Mouse (Mus musculus) MEL (cell line): Measurements from ENCODE around the gene Gng7. TPM values are rescaled to one million over a fixed set of nuclear protein-coding genes. Genes with fewer than 3 reads are reported as not detected.
A peak's percentile ranks its signal among the peaks of the same experiment; 100 is the strongest.

Experiments
- DNase-seq: peaks from one replicate; pipeline ENCODE4 v3.0.0; 2011; ENCODE audit warnings: low read depth, low spot score
- H3K27ac ChIP-seq: 2 replicates; pipeline ENCODE4 v1.5.1; 2012; ENCODE audit warnings: low read depth, mild to moderate bottlenecking, control low read depth, low read length, moderate library complexity; ENCODE audit not compliant: control insufficient read depth
- H3K27me3 ChIP-seq, 2 experiments: fragments of 150-350 bp in 1 of 2; sonication (generic) in 1 of 2; 2 replicates each; pipeline ENCODE4 v1.6.1; 2012; ENCODE audit warnings: low read length in 2 of 2, mild to moderate bottlenecking in 2 of 2, improper control_type of control experiment in 1 of 2, moderate library complexity in 1 of 2; ENCODE audit not compliant: insufficient read depth in 2 of 2, control insufficient read depth in 1 of 2
- H3K36me3 ChIP-seq, 2 experiments: 2 replicates each; pipeline ENCODE4 v1.6.1; 2012 to 2014; ENCODE audit warnings: low read length in 2 of 2, improper control_type of control experiment in 1 of 2, inconsistent platforms in 1 of 2, mild to moderate bottlenecking in 1 of 2; ENCODE audit not compliant: insufficient read depth in 2 of 2, control insufficient read depth in 1 of 2
- H3K4me1 ChIP-seq, 2 experiments: fragments of 150-350 bp in 1 of 2; sonication (generic) in 1 of 2; 2 replicates each; pipeline ENCODE4 v1.6.1; 2012; ENCODE audit warnings: low read length in 2 of 2, improper control_type of control experiment in 1 of 2, mild to moderate bottlenecking in 1 of 2; ENCODE audit not compliant: insufficient read depth in 2 of 2, control insufficient read depth in 1 of 2
- H3K4me3 ChIP-seq, 2 experiments: fragments of 150-350 bp in 1 of 2; sonication (generic) in 1 of 2; 2 replicates each; pipeline ENCODE4 v1.5.1; 2012; ENCODE audit warnings: low read depth in 2 of 2, low read length in 2 of 2, mild to moderate bottlenecking in 2 of 2, moderate library complexity in 2 of 2, control low read depth in 1 of 2, improper control_type of control experiment in 1 of 2; ENCODE audit not compliant: control insufficient read depth in 1 of 2, insufficient read depth in 1 of 2
- H3K79me2 ChIP-seq: 2 replicates; pipeline ENCODE4 v1.6.1; 2012; ENCODE audit warnings: mild to moderate bottlenecking, low read length, moderate library complexity; ENCODE audit not compliant: control insufficient read depth, poor library complexity, insufficient read depth
- H3K9ac ChIP-seq: 2 replicates; pipeline ENCODE4 v1.6.1; 2012; ENCODE audit warnings: low read depth, mild to moderate bottlenecking, control low read depth, low read length, moderate library complexity; ENCODE audit not compliant: control insufficient read depth, poor library complexity, severe bottlenecking
- H3K9me3 ChIP-seq: fragments of 150-350 bp; sonication (generic); replicated peaks from 2 replicates; pipeline ENCODE4 v1.6.1; 2012; ENCODE audit warnings: mild to moderate bottlenecking, low read length, improper control_type of control experiment, moderate library complexity; ENCODE audit not compliant: insufficient read depth
- CHD1 ChIP-seq: IDR thresholded peaks from 2 replicates; pipeline ENCODE4 v1.6.1; 2012; ENCODE audit warnings: low read depth, mild to moderate bottlenecking, inconsistent platforms, low read length, improper control_type of control experiment
- CHD2 ChIP-seq: IDR thresholded peaks from 2 replicates; pipeline ENCODE4 v1.6.1; 2011; ENCODE audit warnings: low read length, improper control_type of control experiment
- CTCF ChIP-seq, 3 experiments: IDR thresholded peaks in 2 of 3; conservative IDR thresholded peaks in 1 of 3; 2 replicates each; pipeline ENCODE4 v1.5.1; 2011 to 2012; ENCODE audit warnings: low read length in 3 of 3, low read depth in 2 of 3, mild to moderate bottlenecking in 2 of 3, improper control_type of control experiment in 1 of 3, inconsistent platforms in 1 of 3, mixed read lengths in 1 of 3, moderate library complexity in 1 of 3; ENCODE audit not compliant: control insufficient read depth in 1 of 3, insufficient read depth in 1 of 3, poor library complexity in 1 of 3, severe bottlenecking in 1 of 3
- ELF1 ChIP-seq: IDR thresholded peaks from 2 replicates; pipeline ENCODE4 v1.6.1; 2014; ENCODE audit warnings: low read depth, mild to moderate bottlenecking, inconsistent platforms, low read length, improper control_type of control experiment, moderate library complexity
- EP300 ChIP-seq, 2 experiments: IDR thresholded peaks; 2 replicates each; pipeline ENCODE4 v1.6.1; 2011; ENCODE audit warnings: improper control_type of control experiment in 2 of 2, low read length in 2 of 2, low read depth in 1 of 2, mild to moderate bottlenecking in 1 of 2
- GABPA ChIP-seq: IDR thresholded peaks from 2 replicates; pipeline ENCODE4 v1.6.1; 2012; ENCODE audit warnings: low read depth, mild to moderate bottlenecking, inconsistent platforms, low read length, improper control_type of control experiment, moderate library complexity
- HCFC1 ChIP-seq: IDR thresholded peaks from 2 replicates; pipeline ENCODE4 v1.6.1; 2012; ENCODE audit warnings: low read depth, mild to moderate bottlenecking, inconsistent platforms, low read length, improper control_type of control experiment, moderate library complexity
- KAT2A ChIP-seq: conservative IDR thresholded peaks from 2 replicates; pipeline ENCODE4 v1.6.1; 2012; ENCODE audit warnings: low read depth, low read length, improper control_type of control experiment, inconsistent platforms
- MAFK ChIP-seq: IDR thresholded peaks from 2 replicates; pipeline ENCODE4 v1.6.1; 2011; ENCODE audit warnings: low read depth, mild to moderate bottlenecking, low read length, improper control_type of control experiment, borderline replicate concordance
- MAX ChIP-seq: IDR thresholded peaks from 2 replicates; pipeline ENCODE4 v1.6.1; 2011; ENCODE audit warnings: low read length, improper control_type of control experiment
- MAZ ChIP-seq: IDR thresholded peaks from 2 replicates; pipeline ENCODE4 v1.6.1; 2012; ENCODE audit warnings: low read depth, mild to moderate bottlenecking, inconsistent platforms, low read length, improper control_type of control experiment
- MXI1 ChIP-seq: IDR thresholded peaks from 2 replicates; pipeline ENCODE4 v1.6.1; 2011; ENCODE audit warnings: mild to moderate bottlenecking, low read depth, low read length, improper control_type of control experiment
- POLR2A ChIP-seq, 2 experiments: IDR thresholded peaks; 2 replicates each; pipeline ENCODE4 v1.6.1; 2011 to 2012; ENCODE audit warnings: low read length in 2 of 2, mild to moderate bottlenecking in 2 of 2, control low read depth in 1 of 2, improper control_type of control experiment in 1 of 2, low read depth in 1 of 2, moderate library complexity in 1 of 2; ENCODE audit not compliant: control insufficient read depth in 1 of 2, insufficient read depth in 1 of 2, poor library complexity in 1 of 2
- POLR2AphosphoS2 ChIP-seq: IDR thresholded peaks from 2 replicates; pipeline ENCODE4 v1.6.1; 2011; ENCODE audit warnings: low read length, improper control_type of control experiment
- SMC3 ChIP-seq: IDR thresholded peaks from 2 replicates; pipeline ENCODE4 v1.6.1; 2011; ENCODE audit warnings: low read depth, low read length, improper control_type of control experiment
- TBP ChIP-seq: IDR thresholded peaks from 2 replicates; pipeline ENCODE4 v1.8.0; 2011; ENCODE audit warnings: low read depth, low read length, improper control_type of control experiment
- UBTF ChIP-seq: IDR thresholded peaks from 2 replicates; pipeline ENCODE4 v1.6.1; 2012; ENCODE audit warnings: low read depth, mild to moderate bottlenecking, inconsistent platforms, low read length, improper control_type of control experiment, moderate library complexity, borderline replicate concordance; ENCODE audit not compliant: insufficient read depth
- USF1 ChIP-seq: IDR thresholded peaks from 2 replicates; pipeline ENCODE4 v1.6.1; 2014; ENCODE audit warnings: low read depth, mild to moderate bottlenecking, inconsistent platforms, low read length, improper control_type of control experiment, moderate library complexity
- USF2 ChIP-seq, 2 experiments: IDR thresholded peaks; 2 replicates each; pipeline ENCODE4 v1.6.1; 2011 to 2012; ENCODE audit warnings: improper control_type of control experiment in 2 of 2, low read length in 2 of 2, borderline replicate concordance in 1 of 2, inconsistent platforms in 1 of 2, low read depth in 1 of 2, mild to moderate bottlenecking in 1 of 2; ENCODE audit not compliant: insufficient read depth in 1 of 2
- ZC3H11A ChIP-seq: IDR thresholded peaks from 2 replicates; pipeline ENCODE4 v1.6.1; 2012; ENCODE audit warnings: low read depth, mild to moderate bottlenecking, inconsistent platforms, low read length, improper control_type of control experiment
- ZMIZ1 ChIP-seq: IDR thresholded peaks from 2 replicates; pipeline ENCODE4 v1.6.1; 2012; ENCODE audit warnings: low read depth, mild to moderate bottlenecking, inconsistent platforms, low read length, improper control_type of control experiment, moderate library complexity
- ZNF384 ChIP-seq: IDR thresholded peaks from 2 replicates; pipeline ENCODE4 v1.6.1; 2012; ENCODE audit warnings: low read depth, mild to moderate bottlenecking, inconsistent platforms, low read length, improper control_type of control experiment
- polyA plus RNA-seq, 2 experiments: library from polyadenylated mRNA; stranded (reverse) in 1 of 2; unstranded in 1 of 2; fragments of >175 nt in 1 of 2; fragments of >200 nt in 1 of 2; gene quantifications; 2 replicates each; pipeline versions ENCODE4 v1.2.1 to v1.2.4; 2012; ENCODE audit warnings: low replicate concordance in 2 of 2, low read depth in 1 of 2; ENCODE audit not compliant: insufficient read length in 2 of 2, insufficient read depth in 1 of 2, missing spikeins in 1 of 2
- total RNA-seq: library from RNA; depleted of rRNA; stranded (reverse); fragments of 300-350 nt; gene quantifications from 2 replicates; pipeline ENCODE4 v1.2.3, GENCODE M21; 2012

Gng7 gene
- total and polyA plus RNA-seq, 3 experiments = 1.3 to 6.2 TPM; not detected in 1

- TF ChIP-seq POLR2AphosphoS2 (no peak), CTCF (IDR thresholded peaks at IDR 0.05 in 2 of 3, conservative IDR thresholded peaks at IDR 0.05 in 1 of 3; ENCODE audit: control insufficient read depth in 1 of 3, insufficient read depth in 1 of 3, low read depth in 2 of 3, low read length in 3 of 3, poor library complexity in 1 of 3, severe bottlenecking in 1 of 3) (no peak), MAFK (no peak), ZMIZ1 (no peak), ZC3H11A (no peak)
- H3K9ac ChIP-seq = no peak overlapping the region
- no peak overlapping the region for H3K4me3 ChIP-seq
- no peak for DNase-seq
- H3K4me1 ChIP-seq = no peaks in the 10 kb centered on the region
- H3K27ac ChIP-seq = no peak overlapping the region
- no peaks in the 10 kb centered on the region for H3K9me3 ChIP-seq
- no peaks in the 10 kb centered on the region for H3K79me2 ChIP-seq
- H3K36me3 ChIP-seq = peaks cover 0 to 2% of the 10 kb centered on the region in 2 experiments; a peak in 1 of 4 replicates
- H3K27me3 ChIP-seq = no peaks in the 10 kb centered on the region
Measured at GRCm38 (mm10) chr10:81006005-81006677, 8.6 kb downstream of the Gng7 start.

- Histone ChIP-seq H3K4me1 (peaks cover 5 to 8% of the 10 kb centered on the region in 2 experiments; a peak in 3 of 4 replicates), H3K27ac (no peak overlapping the region), H3K79me2 (no peaks in the 10 kb centered on the region), H3K36me3 (peaks cover 0 to 5% of the 10 kb centered on the region in 2 experiments; a peak in 2 of 4 replicates), H3K4me3 (no peak overlapping the region), H3K27me3 (no peaks in the 10 kb centered on the region), H3K9ac (no peak overlapping the region), H3K9me3 (no peaks in the 10 kb centered on the region)
- TF ChIP-seq GABPA = no peak
- TF ChIP-seq MAX = no peak
- no peak for TF ChIP-seq CHD1
- TF ChIP-seq ELF1 = no peak
- TF ChIP-seq USF1 = no peak
- no peak for TF ChIP-seq TBP
- no peak for TF ChIP-seq POLR2A (IDR thresholded peaks at IDR 0.05; ENCODE audit: control insufficient read depth in 1 of 2, insufficient read depth in 1 of 2, low read depth in 1 of 2, low read length in 2 of 2, poor library complexity in 1 of 2)
- no peak for TF ChIP-seq ZC3H11A
- TF ChIP-seq EP300 (IDR thresholded peaks at IDR 0.05; ENCODE audit: low read depth in 1 of 2, low read length in 2 of 2) = no peak
- DNase-seq = no peak
Measured at GRCm38 (mm10) chr10:81001161-81001560, 13.6 kb downstream of the Gng7 start.

- Histone ChIP-seq H3K9me3 (no peaks in the 10 kb centered on the region), H3K4me1 (peaks cover 5 to 8% of the 10 kb centered on the region in 2 experiments; a peak in 3 of 4 replicates), H3K27ac (peak overlapping the region; percentile 83), H3K4me3 (peak overlapping the region; percentile 46 to 55), H3K36me3 (peaks cover 0 to 5% of the 10 kb centered on the region in 2 experiments; a peak in 2 of 4 replicates), H3K9ac (peak overlapping the region; percentile 73), H3K79me2 (no peaks in the 10 kb centered on the region), H3K27me3 (no peaks in the 10 kb centered on the region)
- peak; percentile 74 for DNase-seq
- peak; percentile 2 for TF ChIP-seq MXI1
- TF ChIP-seq UBTF = no peak
- no peak for TF ChIP-seq USF1
- peak; percentile 27 for TF ChIP-seq MAX
- TF ChIP-seq MAFK = no peak
- TF ChIP-seq ZNF384 = no peak
- no peak for TF ChIP-seq MAZ
- TF ChIP-seq ELF1 = no peak
- no peak for TF ChIP-seq POLR2AphosphoS2
- peak in 1 of 2 experiments; percentile 52; a peak in 1 of 4 replicates for TF ChIP-seq EP300 (IDR thresholded peaks at IDR 0.05; ENCODE audit: low read depth in 1 of 2, low read length in 2 of 2)
- TF ChIP-seq CHD2 = no peak
- no peak for TF ChIP-seq USF2 (IDR thresholded peaks at IDR 0.05; ENCODE audit: borderline replicate concordance in 1 of 2, insufficient read depth in 1 of 2, low read depth in 1 of 2, low read length in 2 of 2)
- TF ChIP-seq SMC3 = no peak
- TF ChIP-seq HCFC1 = no peak
- TF ChIP-seq TBP = peak; percentile 93
- TF ChIP-seq ZC3H11A = no peak
- no peak for TF ChIP-seq GABPA
- no peak for TF ChIP-seq KAT2A
Measured at GRCm38 (mm10) chr10:81000197-81001062, 14.3 kb downstream of the Gng7 start.
